Mouse (Mus musculus): ENCODE measurements around the gene Tmed3. TPM values are rescaled to one million over a fixed set of nuclear protein-coding genes. Genes with fewer than 3 reads are reported as not detected.

The Tmed3 gene
- total and polyA plus RNA-seq, 3 experiments, result 55.4 to 84.0 (median 80.9) TPM

DNA sequence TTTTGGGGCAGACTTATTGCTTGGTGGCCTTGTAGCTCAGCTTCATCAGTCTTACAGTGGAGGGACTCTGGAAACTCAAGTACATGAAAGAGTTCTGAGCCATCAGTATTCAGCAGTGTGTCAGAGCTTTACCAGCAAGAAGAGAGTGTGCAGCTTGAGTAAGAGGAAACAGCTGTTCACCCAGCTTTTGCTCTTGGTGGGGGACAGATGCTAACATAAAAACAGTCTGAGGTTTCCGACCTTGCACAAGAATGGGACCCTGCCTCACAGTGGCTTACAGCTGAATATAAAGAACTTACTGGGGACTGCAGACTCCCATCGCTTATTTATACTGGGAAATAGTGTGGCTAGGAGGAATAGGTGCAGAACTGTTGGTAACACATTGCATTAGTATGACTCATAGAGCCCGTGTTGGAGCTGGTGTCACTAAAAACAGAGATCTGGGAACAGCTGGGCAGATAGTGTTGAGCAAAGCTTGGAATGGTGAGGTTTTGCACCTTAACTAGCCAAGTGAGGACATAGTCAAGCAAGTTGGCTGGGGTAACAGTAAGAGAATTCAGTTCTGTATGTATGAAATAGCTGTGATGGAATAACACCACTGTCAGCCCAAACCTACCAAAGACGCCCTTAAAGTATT is 37.4 kb downstream of the Tmed3 start:
- no peaks in the 10 kb centered on the region for H3K36me3 ChIP-seq (replicated peaks in 1 of 2; ENCODE audit: control insufficient read depth in 1 of 2, insufficient read depth in 1 of 2, low read length in 1 of 2)
- H3K4me3 ChIP-seq (replicated peaks in 1 of 3; ENCODE audit: low read depth in 2 of 3, low read length in 2 of 3, poor library complexity in 1 of 3), result no peak overlapping the region
- no peak overlapping the region for H3K27ac ChIP-seq (ENCODE audit: insufficient read depth, low read depth)
- H3K9me3 ChIP-seq (replicated peaks; ENCODE audit: low read length), result no peaks in the 10 kb centered on the region
- TF ChIP-seq IRF4 (IDR thresholded peaks at IDR 0.05; ENCODE audit: low read depth, low read length) (no peak), PAX5 (IDR thresholded peaks at IDR 0.05; ENCODE audit: low read length) (no peak), JUN (IDR thresholded peaks at IDR 0.05; ENCODE audit: insufficient read depth, low read depth, low read length) (no peak)
- H3K79me2 ChIP-seq (replicated peaks; ENCODE audit: control insufficient read depth, extremely low read depth, insufficient read depth, poor library complexity, severe bottlenecking), result no peaks in the 10 kb centered on the region
- H3K4me2 ChIP-seq (ENCODE audit: insufficient read depth, low read depth, poor library complexity, severe bottlenecking), result no peak overlapping the region
- H3K4me1 ChIP-seq (ENCODE audit: control insufficient read depth in 1 of 2, insufficient read depth in 2 of 2), result no peaks in the 10 kb centered on the region
- H3K27me3 ChIP-seq (replicated peaks), result no peaks in the 10 kb centered on the region
- no peak for DNase-seq (ENCODE audit: extremely low read depth)
- dilution Hi-C loops (cut with MboI; ENCODE audit: extremely low pct_ligation_motif_present, extremely low pct_unique_long_range_greater_than_20kb, low sequenced_read_pairs) (no loop called here), in situ Hi-C loops (cut with MboI; ENCODE audit: low pct_ligation_motif_present, low pct_unique_long_range_greater_than_20kb, low sequenced_read_pairs) (loop anchor here (10.0 kb wide), 1 partner anchor 203 kb away; no protein-coding TSS in a partner anchor)
- no peak overlapping the region for H3K9ac ChIP-seq (ENCODE audit: insufficient read depth, low read depth)

GRCm38 (mm10) chr9:89650913-89651312 is 54.0 kb downstream of the Tmed3 start:
- DNase-seq (ENCODE audit: extremely low read depth), result no peak
- H3K27ac ChIP-seq (ENCODE audit: insufficient read depth, low read depth), result no peak overlapping the region
- H3K79me2 ChIP-seq (replicated peaks; ENCODE audit: control insufficient read depth, extremely low read depth, insufficient read depth, poor library complexity, severe bottlenecking), result no peaks in the 10 kb centered on the region
- H3K4me3 ChIP-seq (replicated peaks in 1 of 3; ENCODE audit: low read depth in 2 of 3, low read length in 2 of 3, poor library complexity in 1 of 3), result no peak overlapping the region
- in situ Hi-C loops (cut with MboI; ENCODE audit: low pct_ligation_motif_present, low pct_unique_long_range_greater_than_20kb, low sequenced_read_pairs), result no loop called here
- H3K9ac ChIP-seq (ENCODE audit: insufficient read depth, low read depth), result no peak overlapping the region
- no peak overlapping the region for H3K4me2 ChIP-seq (ENCODE audit: insufficient read depth, low read depth, poor library complexity, severe bottlenecking)
- dilution Hi-C loops (cut with MboI; ENCODE audit: extremely low pct_ligation_motif_present, extremely low pct_unique_long_range_greater_than_20kb, low sequenced_read_pairs), result no loop called here
- H3K4me1 ChIP-seq (ENCODE audit: control insufficient read depth in 1 of 2, insufficient read depth in 2 of 2), result peaks cover 0 to 3% of the 10 kb centered on the region in 2 experiments; a peak in 1 of 4 replicates
- no peaks in the 10 kb centered on the region for H3K9me3 ChIP-seq (replicated peaks; ENCODE audit: low read length)
- TF ChIP-seq RCOR1 (conservative IDR thresholded peaks at IDR 0.05; ENCODE audit: low read depth, low read length) (no peak), ETS1 (conservative IDR thresholded peaks at IDR 0.05; ENCODE audit: low read depth, low read length) (no peak), CHD2 (IDR thresholded peaks at IDR 0.05; ENCODE audit: low read length) (no peak), RAD21 (IDR thresholded peaks at IDR 0.05; ENCODE audit: low read depth, low read length) (no peak), MAFK (IDR thresholded peaks at IDR 0.05; ENCODE audit: insufficient replicate concordance, low read length) (no peak), MYC (IDR thresholded peaks at IDR 0.05; ENCODE audit: low read depth, low read length) (no peak), CTCF (conservative IDR thresholded peaks at IDR 0.05 in 1 of 2, IDR thresholded peaks at IDR 0.05 in 1 of 2; ENCODE audit: low read depth in 2 of 2, low read length in 2 of 2) (no peak), PAX5 (IDR thresholded peaks at IDR 0.05; ENCODE audit: low read length) (no peak), KAT2A (IDR thresholded peaks at IDR 0.05; ENCODE audit: insufficient replicate concordance, low read length) (no peak), ZMIZ1 (IDR thresholded peaks at IDR 0.05; ENCODE audit: low read depth, low read length) (no peak), ZKSCAN1 (IDR thresholded peaks at IDR 0.05; ENCODE audit: borderline replicate concordance, low read depth, low read length) (no peak), USF1 (IDR thresholded peaks at IDR 0.05; ENCODE audit: low read depth, low read length) (no peak), GABPA (IDR thresholded peaks at IDR 0.05; ENCODE audit: insufficient replicate concordance, low read depth, low read length) (no peak), IRF4 (IDR thresholded peaks at IDR 0.05; ENCODE audit: low read depth, low read length) (no peak)
- H3K27me3 ChIP-seq (replicated peaks), result no peaks in the 10 kb centered on the region
- H3K36me3 ChIP-seq (replicated peaks in 1 of 2; ENCODE audit: control insufficient read depth in 1 of 2, insufficient read depth in 1 of 2, low read length in 1 of 2), result no peaks in the 10 kb centered on the region

Other genes starting within 250 kb of the Tmed3 start
- 0.13 and 0.25 TPM in 2 replicates for gene Minar1, start 81.9 kb downstream of the Tmed3 start, total RNA-seq (2012; rRNA removed)
- gene Minar1, start 81.9 kb downstream of the Tmed3 start, total RNA-seq (2014; rRNA removed), result not detected in 2 replicates
- 0.03 TPM in 1 of 2 replicates, not detected in the other for gene Minar1, start 81.9 kb downstream of the Tmed3 start, polyA plus RNA-seq (2012; ENCODE audit: insufficient read length, low read depth)
- not detected in 2 replicates for gene Ankrd34c, start 33.4 kb upstream of the Tmed3 start, total RNA-seq (2012; rRNA removed)
- gene Ankrd34c, start 33.4 kb upstream of the Tmed3 start, total RNA-seq (2014; rRNA removed), result not detected in 2 replicates
- not detected in 2 replicates for gene Ankrd34c, start 33.4 kb upstream of the Tmed3 start, polyA plus RNA-seq (2012; ENCODE audit: insufficient read length, low read depth)
- gene Rasgrf1, start 204.8 kb upstream of the Tmed3 start, total RNA-seq (2012; rRNA removed), result not detected in 2 replicates
- gene Rasgrf1, start 204.8 kb upstream of the Tmed3 start, total RNA-seq (2014; rRNA removed), result not detected in 2 replicates
- not detected in 2 replicates for gene Rasgrf1, start 204.8 kb upstream of the Tmed3 start, polyA plus RNA-seq (2012; ENCODE audit: insufficient read length, low read depth)

Data from CH12.LX (cell line).